Mouse (Mus musculus) mammary gland, adult 2 months (tissue): ENCODE data around the gene Dynlt1f. TPM values are rescaled to one million over a fixed set of nuclear protein-coding genes. Genes with fewer than 3 reads are reported as not detected.

Experiments used
- polyA plus RNA-seq: library from polyadenylated mRNA; depleted of rRNA; stranded (reverse); fragments of >200 nt; gene quantifications from 2 replicates; pipeline ENCODE4 v1.2.3, GENCODE M21; 2012; ENCODE audit warnings: low replicate concordance; rRNA removed

Dynlt1f gene
- polyA plus RNA-seq = 39.5 and 72.7 TPM in 2 replicates

DNA sequence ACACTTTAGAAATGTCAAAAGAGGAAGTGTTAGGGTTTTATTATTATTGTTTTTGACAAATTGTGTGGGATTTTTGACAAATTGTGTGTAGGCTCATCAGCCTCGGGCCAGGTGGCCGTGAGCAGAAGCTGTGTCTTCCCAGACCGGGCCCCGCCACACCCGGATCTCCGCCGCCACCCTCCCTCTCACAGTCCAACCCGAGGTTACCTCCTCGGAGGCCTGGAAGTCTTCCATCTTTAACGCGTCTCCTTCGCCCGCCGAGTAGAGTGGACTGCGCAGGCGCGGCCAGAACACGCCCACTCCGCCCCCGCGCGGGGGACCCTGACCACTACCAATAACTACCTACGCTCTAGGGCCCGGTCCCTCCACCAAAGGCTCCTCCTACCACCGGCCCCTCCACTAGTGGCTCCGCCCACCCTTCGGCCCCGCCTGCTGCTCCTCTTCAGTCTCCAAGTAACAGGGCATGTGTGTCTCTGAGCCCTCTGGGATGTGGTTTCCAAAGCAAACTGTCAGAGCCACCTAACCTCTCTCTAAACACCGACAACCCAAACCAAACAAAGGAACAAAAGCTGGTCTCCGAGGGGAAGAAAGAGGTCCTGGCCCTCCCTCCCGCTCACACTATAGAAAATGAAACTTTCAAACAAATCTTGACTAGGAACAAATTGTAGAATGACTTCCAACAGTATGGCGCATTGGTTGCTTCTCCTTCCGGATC is at the start of gene Dynlt1f:
TSS of gene Dynlt1f (minus strand) at position 334 of the 715 bp plus-strand sequence.

DNA sequence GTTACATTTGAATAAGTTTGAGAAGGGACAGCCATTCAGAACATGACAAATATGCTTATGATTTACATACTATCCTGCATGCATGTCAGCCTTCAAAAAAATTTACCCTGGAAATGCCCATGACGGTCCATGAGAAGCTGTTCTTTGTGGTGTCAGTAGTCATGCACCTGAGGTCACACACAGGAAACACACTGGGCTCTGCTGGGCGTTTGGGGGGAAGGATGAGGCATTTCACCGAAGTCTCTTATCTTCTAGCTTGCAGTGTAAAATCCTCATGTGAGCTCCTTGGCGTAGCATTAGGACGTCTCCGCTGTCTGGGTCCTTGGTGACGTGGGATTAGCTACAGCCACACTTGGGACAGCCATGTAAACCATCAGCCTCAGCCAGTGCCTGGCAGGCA is 3.1 kb upstream of the Dynlt1f start, which contains the start of gene Sytl3:
TSS of gene Sytl3 (plus strand) at position 293 of the 400 bp plus-strand sequence.

DNA sequence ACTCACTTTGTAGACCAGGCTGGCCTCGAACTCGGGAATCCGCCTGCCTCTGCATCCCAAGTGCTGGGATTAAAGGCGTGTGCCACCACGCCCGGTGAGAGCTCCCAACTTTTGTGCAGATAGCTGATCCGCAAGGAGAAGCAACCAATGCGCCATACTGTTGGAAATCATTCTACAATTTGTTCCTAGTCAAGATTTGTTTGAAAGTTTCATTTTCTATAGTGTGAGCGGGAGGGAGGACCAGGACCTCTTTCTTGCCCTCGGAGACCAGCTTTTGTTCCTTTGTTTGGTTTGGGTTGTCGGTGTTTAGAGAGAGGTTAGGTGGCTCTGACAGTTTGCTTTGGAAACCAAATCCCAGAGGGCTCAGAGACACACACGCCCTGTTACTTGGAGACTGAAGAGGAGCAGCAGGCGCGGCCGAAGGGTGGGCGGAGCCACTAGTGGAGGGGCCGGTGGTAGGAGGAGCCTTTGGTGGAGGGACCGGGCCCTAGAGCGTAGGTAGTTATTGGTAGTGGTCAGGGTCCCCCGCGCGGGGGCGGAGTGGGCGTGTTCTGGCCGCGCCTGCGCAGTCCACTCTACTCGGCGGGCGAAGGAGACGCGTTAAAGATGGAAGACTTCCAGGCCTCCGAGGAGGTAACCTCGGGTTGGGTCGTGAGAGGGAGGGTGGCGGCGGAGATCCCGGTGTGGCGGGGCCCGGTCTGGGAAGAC is 54.3 kb downstream of the Dynlt1f start, which contains the start of gene Dynlt1c:
TSS of gene Dynlt1c (plus strand) at position 468 of the 708 bp plus-strand sequence.

Other genes with a start within 250 kb of the Dynlt1f start
- gene Dynlt1b, start 225.8 kb downstream of the Dynlt1f start, polyA plus RNA-seq = 144 and 273 TPM in 2 replicates
- gene Dynlt1c, start 54.2 kb downstream of the Dynlt1f start, polyA plus RNA-seq = 11.8 and 21.5 TPM in 2 replicates
- 1.6 and 2.1 TPM in 2 replicates for gene Sytl3, start 3.2 kb upstream of the Dynlt1f start, polyA plus RNA-seq
- 27.0 and 42.3 TPM in 2 replicates for gene Ezr, start 126.9 kb upstream of the Dynlt1f start, polyA plus RNA-seq